Mouse (Mus musculus): Measurements from ENCODE around the gene Man1a2.

Gene Man1a2

GRCm38 (mm10) chr3:100685763-100686370, 564 bp upstream of the Man1a2 start:
- peak; percentile 79 for DNase-seq (ENCODE audit: low spot score)

- peak; percentile 47 for DNase-seq (ENCODE audit: low spot score)
Observed at GRCm38 (mm10) chr3:100684234-100684975, 898 bp downstream of the Man1a2 start.

GRCm38 (mm10) chr3:100682841-100683240, 2.5 kb downstream of the Man1a2 start:
- no peak for DNase-seq (ENCODE audit: low spot score)

- no peak for DNase-seq (ENCODE audit: low spot score)
Observed at GRCm38 (mm10) chr3:100682281-100682680, 3.0 kb downstream of the Man1a2 start.

GRCm38 (mm10) chr3:100681448-100682092, 3.7 kb downstream of the Man1a2 start:
- no peak for DNase-seq (ENCODE audit: low spot score)

- no peak for DNase-seq (ENCODE audit: low spot score)
Observed at GRCm38 (mm10) chr3:100680226-100680625, 5.1 kb downstream of the Man1a2 start.

GRCm38 (mm10) chr3:100678951-100679570, 6.2 kb downstream of the Man1a2 start:
- no peak for DNase-seq (ENCODE audit: low spot score)

- DNase-seq (ENCODE audit: low spot score) = no peak
Observed at GRCm38 (mm10) chr3:100675146-100675545, 10.2 kb downstream of the Man1a2 start.

GRCm38 (mm10) chr3:100670412-100670811, 14.9 kb downstream of the Man1a2 start:
- no peak for DNase-seq (ENCODE audit: low spot score)

- no peak for DNase-seq (ENCODE audit: low spot score)
Observed at GRCm38 (mm10) chr3:100653291-100653690, 32.0 kb downstream of the Man1a2 start.

GRCm38 (mm10) chr3:100641581-100641980, 43.7 kb downstream of the Man1a2 start:
- DNase-seq (ENCODE audit: low spot score) = no peak

GRCm38 (mm10) chr3:100636255-100636654, 49.0 kb downstream of the Man1a2 start:
- DNase-seq (ENCODE audit: low spot score) = no peak

GRCm38 (mm10) chr3:100634821-100635220, 50.5 kb downstream of the Man1a2 start:
- no peak for DNase-seq (ENCODE audit: low spot score)

- DNase-seq (ENCODE audit: low spot score) = no peak
Observed at GRCm38 (mm10) chr3:100618511-100618910, 66.8 kb downstream of the Man1a2 start.

GRCm38 (mm10) chr3:100610916-100611315, 74.4 kb downstream of the Man1a2 start:
- no peak for DNase-seq (ENCODE audit: low spot score)

GRCm38 (mm10) chr3:100604539-100604938, 80.8 kb downstream of the Man1a2 start:
- DNase-seq (ENCODE audit: low spot score) = no peak

GRCm38 (mm10) chr3:100599265-100599820, 86.0 kb downstream of the Man1a2 start:
- no peak for DNase-seq (ENCODE audit: low spot score)

GRCm38 (mm10) chr3:100591053-100591452, 94.2 kb downstream of the Man1a2 start:
- DNase-seq (ENCODE audit: low spot score) = no peak

- DNase-seq (ENCODE audit: low spot score) = peak; percentile 52
Observed at GRCm38 (mm10) chr3:100582721-100583355, 102.5 kb downstream of the Man1a2 start.

GRCm38 (mm10) chr3:100572571-100573183, 112.6 kb downstream of the Man1a2 start:
- DNase-seq (ENCODE audit: low spot score) = no peak
